Mouse (Mus musculus): ENCODE measurements around the gene Fam78a.

Gene Fam78a

DNA sequence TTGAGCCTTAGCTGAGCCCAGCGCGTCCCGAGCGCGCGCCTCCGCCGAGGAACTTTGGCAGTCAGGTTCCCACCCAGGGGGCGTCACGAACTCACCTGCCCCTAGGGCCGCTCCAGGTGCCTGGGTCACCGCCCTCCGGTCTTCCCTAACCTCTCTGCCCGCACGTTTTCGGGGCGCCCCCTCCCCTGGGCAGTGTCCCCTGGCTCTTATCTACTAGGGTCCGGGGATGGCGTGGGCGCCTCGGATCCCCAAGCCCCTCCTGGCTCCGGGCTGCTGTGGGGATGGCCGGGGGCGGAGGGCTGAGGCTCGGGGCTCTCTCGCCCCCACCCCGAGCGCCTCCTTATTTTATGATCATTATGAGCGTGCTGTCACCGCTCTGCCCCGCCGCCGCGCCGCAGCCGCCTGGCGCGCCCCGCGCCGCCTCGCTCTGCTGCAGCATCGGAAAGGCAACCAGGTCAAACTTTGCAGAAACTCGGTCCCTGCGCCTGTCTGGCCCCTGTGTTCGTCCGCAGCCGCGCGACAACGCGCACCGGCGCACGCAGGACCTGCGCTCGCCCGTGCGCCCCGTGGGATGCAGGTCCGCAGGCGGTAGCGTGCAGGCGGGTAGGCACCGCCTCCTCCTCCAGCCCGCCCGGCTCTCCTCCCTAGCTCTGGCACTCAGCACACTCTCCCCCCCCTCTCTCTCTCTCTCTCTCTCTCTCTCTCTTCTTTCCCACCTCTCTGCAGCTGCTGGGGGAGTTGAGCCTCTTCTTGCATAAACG lies at the start of gene Fam78a:
TSS of gene Fam78a (minus strand) at position 747 of the 761 bp plus-strand sequence.
- DNase-seq (ENCODE audit: low read depth, low spot score) = no peak

DNA sequence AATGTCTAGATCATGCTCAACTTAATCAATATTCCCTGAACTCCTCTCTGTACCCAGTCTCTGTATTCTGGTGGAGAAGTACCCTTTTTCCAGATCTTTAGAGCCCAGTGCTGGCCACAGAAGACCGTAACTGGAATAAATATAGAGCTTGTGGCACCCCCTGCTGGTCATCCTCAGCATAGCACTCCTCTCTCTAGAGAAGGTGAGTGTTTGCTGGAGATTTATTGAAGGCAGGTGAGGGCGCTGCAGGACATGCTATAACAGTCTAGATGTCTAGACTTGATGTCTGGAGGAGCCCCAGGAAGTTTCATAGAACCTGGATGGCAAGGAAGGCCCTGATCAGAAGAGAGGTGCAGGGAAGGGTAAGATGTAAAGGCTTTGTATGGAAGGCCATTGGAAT lies 49.4 kb upstream of the Fam78a start:
- peak; percentile 71 for DNase-seq (ENCODE audit: low read depth, low spot score)

GRCm38 (mm10) chr2:32132567-32132992 lies 47.9 kb upstream of the Fam78a start:
- DNase-seq (ENCODE audit: low read depth, low spot score) = peak; percentile 61

GRCm38 (mm10) chr2:32131866-32132566 lies 47.4 kb upstream of the Fam78a start:
- no peak for DNase-seq (ENCODE audit: low read depth, low spot score)

DNA sequence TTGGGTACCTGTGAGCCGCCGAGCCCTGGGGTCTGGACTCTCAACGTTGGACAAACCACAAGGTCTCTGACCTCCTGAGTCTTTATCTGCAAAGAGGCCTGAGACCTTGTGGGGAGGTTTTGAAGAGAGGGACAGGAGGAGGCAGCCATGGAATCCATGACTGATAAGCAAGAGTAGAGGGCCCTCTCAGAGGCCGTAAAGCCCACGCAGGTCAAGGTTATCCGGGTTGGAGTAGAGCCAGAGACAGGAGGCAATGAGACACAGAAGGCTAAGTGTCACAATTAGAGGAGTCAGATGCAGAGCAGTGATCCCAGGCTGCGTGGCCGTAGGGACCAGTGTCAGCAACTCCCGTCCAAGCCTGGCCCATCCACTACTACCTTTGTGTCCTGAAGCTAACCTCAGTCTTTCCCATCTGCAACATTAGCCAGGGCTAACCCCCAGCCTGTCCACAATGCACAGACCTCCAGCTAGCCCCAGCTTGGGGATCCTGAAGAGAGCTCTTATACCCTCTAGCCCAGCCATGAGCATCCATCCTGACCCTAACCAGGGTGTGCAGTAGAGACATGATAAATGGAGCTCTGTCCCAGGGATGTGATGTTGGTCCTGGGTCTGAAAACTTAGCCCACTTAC lies 46.7 kb upstream of the Fam78a start:
- DNase-seq (ENCODE audit: low read depth, low spot score) = no peak

DNA sequence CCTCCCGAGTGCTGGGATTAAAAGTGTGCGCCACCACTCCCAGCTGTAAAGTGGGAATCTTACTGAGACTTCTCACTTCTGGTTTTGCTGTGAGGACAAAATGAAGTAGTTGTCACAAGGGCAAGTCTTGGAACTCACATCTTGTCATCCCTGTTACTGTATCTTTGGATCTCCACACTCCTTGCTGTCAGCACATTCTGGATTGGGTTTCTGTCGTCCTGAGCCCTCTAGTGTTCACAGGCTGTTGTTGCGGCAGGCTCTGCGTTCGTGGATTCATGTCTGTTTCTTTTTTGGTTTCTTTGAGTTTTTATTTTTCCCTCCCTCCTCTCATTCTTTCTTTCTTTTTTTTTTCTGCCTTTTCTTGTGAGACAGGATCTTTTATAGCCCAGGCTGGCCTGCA lies 45.8 kb upstream of the Fam78a start:
- DNase-seq (ENCODE audit: low read depth, low spot score) = peak; percentile 53

- DNase-seq (ENCODE audit: low read depth, low spot score) = no peak
Observed at GRCm38 (mm10) chr2:32129383-32130074, 44.9 kb upstream of the Fam78a start.

DNA sequence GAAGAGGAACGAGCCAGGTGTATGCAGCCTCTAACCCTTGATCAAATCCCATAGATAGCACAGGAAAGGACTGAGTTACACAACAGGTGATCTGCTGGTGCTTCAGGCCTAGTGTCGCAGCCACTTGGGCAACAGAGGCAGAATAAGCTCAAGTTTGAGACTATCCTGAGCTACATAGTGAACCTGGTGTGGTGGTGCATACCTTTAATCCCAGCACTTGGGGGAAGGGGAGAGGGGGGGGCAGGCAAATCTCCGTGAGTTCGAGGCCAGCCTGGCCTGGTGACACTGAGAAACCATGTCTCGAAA lies 43.8 kb upstream of the Fam78a start:
- DNase-seq (ENCODE audit: low read depth, low spot score) = no peak

- no peak for DNase-seq (ENCODE audit: low read depth, low spot score)
Observed at GRCm38 (mm10) chr2:32127653-32128535, 43.2 kb upstream of the Fam78a start.

- DNase-seq (ENCODE audit: low read depth, low spot score) = no peak
Observed at GRCm38 (mm10) chr2:32121785-32122184, 37.1 kb upstream of the Fam78a start.

GRCm38 (mm10) chr2:32121150-32121549 lies 36.5 kb upstream of the Fam78a start:
- no peak for DNase-seq (ENCODE audit: low read depth, low spot score)

DNA sequence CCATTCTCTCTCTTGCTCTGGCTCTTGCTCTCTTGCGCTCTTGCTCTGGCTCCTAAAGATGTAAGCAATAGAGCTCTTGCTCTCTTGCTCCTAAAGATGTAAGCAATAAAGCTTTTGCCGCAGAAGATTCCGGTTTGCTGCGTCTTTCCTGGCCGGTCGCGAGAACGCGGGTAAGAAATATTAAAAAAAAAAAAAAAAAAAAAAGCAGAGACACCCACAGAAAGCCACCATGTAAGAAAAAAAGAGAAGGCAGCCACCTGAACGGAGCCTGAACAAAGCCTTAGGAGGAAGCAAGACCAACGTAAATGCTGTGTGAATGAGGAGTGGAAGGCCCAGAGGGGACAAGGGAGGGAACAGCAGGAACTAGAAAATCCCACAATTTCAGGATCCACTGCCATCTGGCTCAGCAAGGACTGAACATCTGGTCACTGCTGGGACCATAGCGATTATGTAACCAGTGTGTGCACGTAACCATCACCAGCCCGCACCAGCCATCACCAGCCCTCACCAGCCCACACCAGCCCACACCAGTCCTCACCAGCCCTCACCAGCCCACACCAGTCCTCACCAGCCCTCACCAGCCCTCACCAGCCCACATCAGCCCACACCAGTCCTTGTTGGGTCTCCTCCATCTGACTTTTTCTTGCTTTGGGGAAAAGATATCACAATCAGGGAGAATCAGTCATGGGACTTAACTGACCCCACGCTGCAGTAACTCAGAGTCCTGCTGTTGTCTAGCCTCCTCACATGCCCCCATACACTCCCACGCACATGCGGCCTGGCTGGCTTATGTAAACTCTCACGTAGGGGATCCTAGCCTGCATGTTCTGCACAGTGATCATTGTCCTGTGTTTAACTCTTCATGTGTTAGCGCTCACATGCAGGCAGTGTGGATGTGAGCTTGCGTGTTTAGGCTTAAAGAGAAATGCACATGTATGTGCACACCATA lies 35.4 kb upstream of the Fam78a start:
- no peak for DNase-seq (ENCODE audit: low read depth, low spot score)

DNA sequence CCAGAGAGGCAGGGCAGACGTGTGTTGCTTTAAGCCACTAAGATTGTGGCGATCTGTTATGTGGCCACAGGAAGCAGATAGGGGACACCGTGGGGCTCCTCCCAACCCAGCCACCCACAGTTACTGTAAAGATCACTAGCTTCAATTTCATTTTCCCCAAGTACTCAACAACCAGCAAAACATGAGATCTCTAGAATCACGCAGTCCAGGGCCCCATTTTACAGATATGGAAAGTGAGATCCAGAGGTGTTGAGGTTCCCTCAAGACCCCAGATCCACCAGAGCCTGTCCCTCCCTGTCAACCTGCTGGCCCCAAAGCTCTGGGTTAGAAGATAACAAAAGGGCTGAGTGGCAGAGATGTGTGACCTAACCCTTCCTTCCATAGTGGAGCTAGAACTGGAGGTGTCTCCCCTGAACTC lies 31.2 kb upstream of the Fam78a start:
- DNase-seq (ENCODE audit: low read depth, low spot score) = no peak

DNA sequence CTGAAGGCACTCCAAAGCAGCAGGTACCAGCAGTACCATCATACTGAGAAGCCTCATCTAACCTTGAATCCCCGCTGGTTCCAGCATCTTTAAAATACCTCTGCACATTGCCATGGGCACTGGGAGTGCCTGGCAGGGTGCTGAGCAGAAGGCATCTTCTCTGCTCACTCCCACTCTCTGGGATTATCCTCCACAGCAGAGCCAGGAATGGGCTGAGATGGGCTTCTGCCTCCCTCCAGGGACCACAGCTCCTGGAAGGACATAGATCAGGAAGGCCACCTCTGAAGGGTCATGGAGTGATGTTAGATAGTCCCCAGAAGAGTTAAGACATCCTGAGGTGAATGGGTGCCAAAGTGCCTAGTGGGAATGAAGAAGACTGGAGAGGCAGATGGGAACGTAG lies 27.9 kb upstream of the Fam78a start:
- no peak for DNase-seq (ENCODE audit: low read depth, low spot score)

DNA sequence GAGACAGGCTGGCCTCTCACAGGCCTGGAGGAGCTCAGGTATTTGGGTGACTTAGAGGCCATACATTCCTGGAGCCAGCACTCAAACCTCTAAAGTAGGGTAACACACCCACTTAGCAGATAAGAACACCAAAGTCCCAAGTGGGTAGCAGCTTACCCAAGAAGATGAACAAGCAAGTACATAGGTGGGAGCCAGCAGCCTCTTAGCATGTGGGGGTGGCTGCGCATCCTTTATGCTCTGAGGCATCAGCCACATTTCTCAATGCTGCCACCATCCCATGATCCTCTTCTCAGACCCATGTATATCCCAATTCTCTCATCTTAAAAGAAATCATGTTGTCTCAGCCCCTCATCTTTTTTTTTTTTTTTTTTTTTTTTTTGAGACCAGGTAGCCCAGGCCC lies 26.6 kb upstream of the Fam78a start:
- DNase-seq (ENCODE audit: low read depth, low spot score) = no peak

DNA sequence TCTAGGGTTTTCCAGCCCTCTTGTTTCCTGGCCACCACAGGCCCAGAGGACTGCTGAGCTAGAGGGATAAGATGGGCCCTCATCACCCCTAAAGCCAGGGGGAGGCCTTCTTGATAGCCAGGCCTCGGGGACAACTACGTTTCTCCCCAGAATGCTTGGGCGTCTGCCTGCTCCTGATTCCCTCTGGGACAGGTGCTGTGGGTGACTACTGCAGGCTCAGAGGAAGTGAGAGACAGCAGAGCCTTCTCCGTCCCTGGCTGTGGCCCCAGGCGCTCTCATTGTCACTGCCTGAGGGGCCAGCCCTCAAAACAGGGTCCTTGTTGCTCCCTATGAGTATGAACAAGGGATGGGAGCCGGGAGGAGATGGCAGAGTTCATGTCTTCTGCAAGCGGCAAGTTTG lies 21.3 kb upstream of the Fam78a start:
- no peak for DNase-seq (ENCODE audit: low read depth, low spot score)

GRCm38 (mm10) chr2:32105117-32105913 lies 20.7 kb upstream of the Fam78a start:
- DNase-seq (ENCODE audit: low read depth, low spot score) = no peak

DNA sequence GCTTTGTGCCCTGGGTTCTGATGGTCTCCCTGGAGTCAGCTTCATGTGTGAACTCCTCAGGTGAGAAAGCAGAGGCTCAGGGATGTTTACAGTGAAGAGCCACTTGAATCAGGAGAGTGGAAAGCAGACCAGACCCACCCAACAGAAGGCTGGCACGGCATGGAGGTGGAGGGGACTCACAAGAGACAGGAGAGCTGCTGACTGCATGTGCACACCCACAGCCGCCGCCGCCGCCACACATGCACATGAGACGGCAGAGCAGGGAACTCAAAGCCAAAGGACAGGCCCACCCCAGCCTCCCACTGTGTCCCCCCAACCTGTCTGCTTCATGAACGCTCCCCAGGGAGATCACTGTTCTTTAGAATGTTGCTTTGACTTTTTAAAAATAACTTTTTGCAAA lies 19.5 kb upstream of the Fam78a start:
- no peak for DNase-seq (ENCODE audit: low read depth, low spot score)

DNA sequence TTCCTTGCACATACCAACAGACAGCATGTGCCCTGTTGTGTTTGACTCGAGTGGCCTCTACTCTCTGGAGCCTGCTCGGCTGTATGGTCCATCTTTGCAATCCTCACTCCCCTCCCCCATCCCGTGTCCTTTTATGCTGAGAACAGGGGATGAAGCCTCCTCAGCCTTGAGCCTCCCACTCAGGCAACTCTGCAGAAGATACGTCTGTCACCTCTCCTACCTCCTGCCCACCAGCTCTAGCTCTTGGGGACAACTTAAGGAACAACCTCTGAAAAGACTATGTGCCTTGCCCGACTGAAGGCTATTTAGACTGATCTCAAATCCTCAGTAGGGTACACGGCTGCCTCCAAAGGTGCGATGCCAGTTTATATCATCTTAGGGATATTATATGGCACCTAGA lies 18.9 kb upstream of the Fam78a start:
- DNase-seq (ENCODE audit: low read depth, low spot score) = no peak
